Mouse (Mus musculus) liver, embryonic 15.5 days (tissue): ENCODE measurements around the gene Luc7l. TPM values are rescaled to one million over a fixed set of nuclear protein-coding genes. Genes with fewer than 3 reads are reported as not detected.
"Not testable (repeated sequence)": the region's sequence is repeated elsewhere in the genome, so short reads cannot be mapped to it uniquely, and the experiment has no call there.

Experiments
- ATAC-seq: fragments of 200-750 bp; cut with Nextera tagmentation; 2 replicates; pipeline ENCODE4 v1.8.0; 2017; ENCODE audit warnings: moderate number of reproducible peaks, mild to moderate bottlenecking, moderate library complexity; ENCODE audit not compliant: insufficient read depth
- H3K27ac ChIP-seq: fragments of 300-500 bp; sonication (generic); replicated peaks from 2 replicates; pipeline ENCODE4 v1.5.1; 2015; ENCODE audit warnings: mild to moderate bottlenecking, inconsistent platforms
- H3K27me3 ChIP-seq: fragments of 300-500 bp; sonication (generic); 2 replicates; pipeline ENCODE4 v1.6.1; 2015; ENCODE audit warnings: mild to moderate bottlenecking, inconsistent platforms
- H3K36me3 ChIP-seq: fragments of 300-500 bp; sonication (generic); replicated peaks from 2 replicates; pipeline ENCODE4 v1.6.1; 2015; ENCODE audit warnings: moderate library complexity, mild to moderate bottlenecking, inconsistent platforms
- H3K4me1 ChIP-seq: fragments of 300-500 bp; sonication (generic); replicated peaks from 2 replicates; pipeline ENCODE4 v1.6.1; 2015; ENCODE audit warnings: inconsistent platforms
- H3K4me2 ChIP-seq: fragments of 300-500 bp; sonication (generic); 2 replicates; pipeline ENCODE4 v1.6.1; 2015; ENCODE audit warnings: moderate library complexity, mild to moderate bottlenecking, inconsistent platforms
- H3K4me3 ChIP-seq: fragments of 300-500 bp; sonication (generic); replicated peaks from 2 replicates; pipeline ENCODE4 v1.5.1; 2015; ENCODE audit warnings: mild to moderate bottlenecking, inconsistent platforms
- H3K9ac ChIP-seq: fragments of 300-500 bp; sonication (generic); 2 replicates; pipeline ENCODE4 v1.6.1; 2015; ENCODE audit warnings: moderate library complexity, mild to moderate bottlenecking, inconsistent platforms
- H3K9me3 ChIP-seq: fragments of 300-500 bp; sonication (generic); replicated peaks from 2 replicates; pipeline ENCODE4 v1.6.1; 2016; ENCODE audit warnings: inconsistent platforms
- WGBS: fragments of 180-500 bp; shearing (Covaris S2); methylation state at CpG from one replicate; pipeline ENCODE4 v1.1.7; 2015; ENCODE audit warnings: mixed read lengths; ENCODE audit not compliant: insufficient replicate concordance; 5-methylcytosine and 5-hydroxymethylcytosine counted together
- polyA plus RNA-seq: library from polyadenylated mRNA; unstranded; fragments of >200 nt; fragmentation: Nextera tagmentation; extraction: Ambion mirVana; gene quantifications from 2 replicates; pipeline ENCODE4 v1.2.1, GENCODE M21; 2015

Gene Luc7l
- polyA plus RNA-seq, 1 experiment from 2014 or later = 28.9 TPM

GRCm38 (mm10) chr17:26253399-26253798, 703 bp downstream of the Luc7l start:
- ATAC-seq = no peak
- H3K9me3 ChIP-seq = no peaks in the 10 kb centered on the region
- peak overlapping the region; percentile 97 for H3K27ac ChIP-seq
- no peaks in the 10 kb centered on the region for H3K27me3 ChIP-seq
- peak overlapping the region; percentile 93 for H3K9ac ChIP-seq
- 0% methylated on average over 24 of the region's 24 CpGs for WGBS
- peak overlapping the region; percentile 74 for H3K4me2 ChIP-seq
- peaks cover 24% of the 10 kb centered on the region for H3K36me3 ChIP-seq
- peaks cover 24% of the 10 kb centered on the region for H3K4me1 ChIP-seq
- peak overlapping the region; percentile 93 for H3K4me3 ChIP-seq

- H3K9ac ChIP-seq = no peak overlapping the region
- H3K4me3 ChIP-seq = no peak overlapping the region
- no peaks in the 10 kb centered on the region for H3K9me3 ChIP-seq
- ATAC-seq = no peak
- peaks cover 41% of the 10 kb centered on the region for H3K36me3 ChIP-seq
- H3K27ac ChIP-seq = no peak overlapping the region
- 89% methylated on average over 7 of the region's 7 CpGs for WGBS
- no peaks in the 10 kb centered on the region for H3K27me3 ChIP-seq
- peaks cover 24% of the 10 kb centered on the region for H3K4me1 ChIP-seq
- H3K4me2 ChIP-seq = no peak overlapping the region
Measured at GRCm38 (mm10) chr17:26255313-26255712, 2.6 kb downstream of the Luc7l start.

GRCm38 (mm10) chr17:26261826-26262225, 9.1 kb downstream of the Luc7l start:
- Histone ChIP-seq H3K4me1 (peaks cover 14% of the 10 kb centered on the region; the same call in 1 of the 2 replicates), H3K9ac (no peak overlapping the region), H3K9me3 (no peaks in the 10 kb centered on the region), H3K4me3 (no peak overlapping the region), H3K4me2 (no peak overlapping the region), H3K36me3 (peaks cover 85% of the 10 kb centered on the region), H3K27ac (no peak overlapping the region), H3K27me3 (no peaks in the 10 kb centered on the region)
- 70% methylated on average over 4 of the region's 4 CpGs for WGBS
- no peak; the same call in 1 of the 2 replicates for ATAC-seq

- H3K4me3 ChIP-seq = no peak overlapping the region
- no peaks in the 10 kb centered on the region for H3K9me3 ChIP-seq
- peaks cover 85% of the 10 kb centered on the region for H3K36me3 ChIP-seq
- H3K27ac ChIP-seq = no peak overlapping the region
- WGBS = 91% methylated on average over 3 of the region's 3 CpGs
- H3K27me3 ChIP-seq = no peaks in the 10 kb centered on the region
- H3K9ac ChIP-seq = no peak overlapping the region
- peaks cover 14% of the 10 kb centered on the region; the same call in 1 of the 2 replicates for H3K4me1 ChIP-seq
- no peak for ATAC-seq
- H3K4me2 ChIP-seq = no peak overlapping the region
Measured at GRCm38 (mm10) chr17:26262384-26262783, 9.7 kb downstream of the Luc7l start.

- no peaks in the 10 kb centered on the region for H3K27me3 ChIP-seq
- H3K36me3 ChIP-seq = peaks cover 92% of the 10 kb centered on the region
- H3K4me2 ChIP-seq = no peak overlapping the region
- H3K4me3 ChIP-seq = no peak overlapping the region
- WGBS = 40% methylated on average over 1 of the region's 1 CpGs
- H3K9ac ChIP-seq = no peak overlapping the region
- no peak for ATAC-seq
- H3K9me3 ChIP-seq = no peaks in the 10 kb centered on the region
- no peak overlapping the region for H3K27ac ChIP-seq
- peaks cover 7% of the 10 kb centered on the region; the same call in 1 of the 2 replicates for H3K4me1 ChIP-seq
Measured at GRCm38 (mm10) chr17:26268851-26269250, 16.2 kb downstream of the Luc7l start.

GRCm38 (mm10) chr17:26269577-26269976, 16.9 kb downstream of the Luc7l start:
- H3K4me1 ChIP-seq, ATAC-seq, H3K4me3 ChIP-seq, H3K27me3 ChIP-seq, H3K27ac ChIP-seq, H3K9ac ChIP-seq, H3K4me2 ChIP-seq, H3K9me3 ChIP-seq: not testable (repeated sequence)
- peaks cover 90% of the 10 kb centered on the region for H3K36me3 ChIP-seq
- WGBS = 91% methylated on average over 10 of the region's 10 CpGs

- Histone ChIP-seq H3K4me1 (no peaks in the 10 kb centered on the region), H3K9me3 (no peaks in the 10 kb centered on the region), H3K4me2 (no peak overlapping the region), H3K27ac (no peak overlapping the region), H3K4me3 (no peak overlapping the region), H3K9ac (no peak overlapping the region), H3K27me3 (no peaks in the 10 kb centered on the region), H3K36me3 (peaks cover 90% of the 10 kb centered on the region)
- 74% methylated on average over 3 of the region's 3 CpGs for WGBS
- ATAC-seq = no peak
Measured at GRCm38 (mm10) chr17:26272586-26272985, 19.9 kb downstream of the Luc7l start.

- WGBS = 82% methylated on average over 13 of the region's 13 CpGs
- ATAC-seq = no peak
- H3K36me3 ChIP-seq = peaks cover 94% of the 10 kb centered on the region
Measured at GRCm38 (mm10) chr17:26275933-26276332, 23.2 kb downstream of the Luc7l start.

GRCm38 (mm10) chr17:26276711-26277110, 24.0 kb downstream of the Luc7l start:
- H3K27ac ChIP-seq = no peak overlapping the region
- no peak overlapping the region for H3K9ac ChIP-seq
- no peaks in the 10 kb centered on the region for H3K4me1 ChIP-seq
- no peak overlapping the region for H3K4me3 ChIP-seq
- H3K9me3 ChIP-seq = no peaks in the 10 kb centered on the region
- WGBS = 79% methylated on average over 4 of the region's 4 CpGs
- H3K27me3 ChIP-seq = no peaks in the 10 kb centered on the region
- no peak overlapping the region for H3K4me2 ChIP-seq
- no peak for ATAC-seq
- H3K36me3 ChIP-seq = peaks cover 94% of the 10 kb centered on the region

More at GRCm38 (mm10) chr17:26275933-26276332, 23.2 kb downstream of the Luc7l start:
- Histone ChIP-seq H3K9ac (no peak overlapping the region), H3K27me3 (no peaks in the 10 kb centered on the region), H3K4me2 (no peak overlapping the region), H3K9me3 (no peaks in the 10 kb centered on the region), H3K4me1 (no peaks in the 10 kb centered on the region), H3K27ac (no peak overlapping the region), H3K4me3 (no peak overlapping the region)

- ATAC-seq = no peak
- H3K9ac ChIP-seq = no peak overlapping the region
- H3K4me1 ChIP-seq = no peaks in the 10 kb centered on the region
- no peak overlapping the region for H3K4me2 ChIP-seq
- H3K27ac ChIP-seq = no peak overlapping the region
- H3K4me3 ChIP-seq = no peak overlapping the region
- peaks cover 81% of the 10 kb centered on the region for H3K36me3 ChIP-seq
- peaks cover 1% of the 10 kb centered on the region; the same call in 1 of the 2 replicates for H3K9me3 ChIP-seq
- H3K27me3 ChIP-seq = no peaks in the 10 kb centered on the region
- 73% methylated on average over 8 of the region's 8 CpGs for WGBS
Measured at GRCm38 (mm10) chr17:26286199-26286955, 33.7 kb downstream of the Luc7l start.

GRCm38 (mm10) chr17:26289475-26289874, 36.8 kb downstream of the Luc7l start:
- peaks cover 50% of the 10 kb centered on the region for H3K36me3 ChIP-seq
- peaks cover 8% of the 10 kb centered on the region; the same call in 1 of the 2 replicates for H3K9me3 ChIP-seq
- no peak overlapping the region for H3K4me3 ChIP-seq
- ATAC-seq = no peak
- H3K27ac ChIP-seq = no peak overlapping the region
- H3K4me1 ChIP-seq = no peaks in the 10 kb centered on the region
- H3K9ac ChIP-seq = no peak overlapping the region
- H3K27me3 ChIP-seq = no peaks in the 10 kb centered on the region
- WGBS = 63% methylated on average over 4 of the region's 4 CpGs
- no peak overlapping the region for H3K4me2 ChIP-seq
